Mouse (Mus musculus) ovary, postnatal 10 days (tissue): Measurements from ENCODE around the gene Ulk2.

Experiments
- DNase-seq: peaks from one replicate; pipeline ENCODE4 v3.0.0; 2022; ENCODE audit warnings: low spot score

Gene Ulk2

DNA sequence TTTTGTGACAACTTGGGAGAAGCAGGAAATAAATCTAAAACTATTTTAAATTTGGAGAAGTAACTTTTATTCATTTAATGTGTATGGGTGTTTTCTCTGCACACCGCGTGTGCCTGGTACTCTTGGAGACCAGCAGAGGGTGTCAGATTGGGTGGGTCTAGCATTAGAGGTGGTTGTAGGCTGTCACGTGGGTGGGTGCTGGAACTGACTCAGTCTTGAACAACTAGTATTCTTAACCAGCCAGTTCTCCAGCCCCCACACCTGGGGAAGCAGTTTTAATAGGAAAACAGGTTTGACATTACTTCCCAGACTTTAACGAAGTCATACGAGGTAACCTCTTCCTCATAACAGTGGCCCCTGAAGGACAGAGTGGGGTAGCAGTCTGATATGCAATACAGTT, 94.4 kb downstream of the Ulk2 start:
- no peak for DNase-seq

DNA sequence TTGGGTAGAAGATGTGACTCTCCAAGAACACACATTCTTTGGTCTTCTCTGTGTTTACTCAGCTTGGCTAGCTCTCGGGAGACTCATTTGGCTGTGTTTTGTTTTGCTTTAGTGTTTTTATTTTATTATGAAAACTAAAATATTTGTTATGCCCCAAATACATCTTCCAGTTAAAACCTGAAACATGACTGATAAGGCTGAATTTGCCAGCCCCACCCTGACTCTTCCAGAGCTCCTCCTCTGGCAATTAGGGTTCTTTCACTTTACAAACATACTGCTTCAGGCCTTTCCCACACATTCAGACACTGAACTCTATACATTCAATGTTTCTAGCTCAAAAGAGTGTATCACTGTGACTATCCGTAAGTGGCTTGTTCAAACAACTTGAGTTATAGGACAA, 97.7 kb downstream of the Ulk2 start:
- DNase-seq, result no peak

DNA sequence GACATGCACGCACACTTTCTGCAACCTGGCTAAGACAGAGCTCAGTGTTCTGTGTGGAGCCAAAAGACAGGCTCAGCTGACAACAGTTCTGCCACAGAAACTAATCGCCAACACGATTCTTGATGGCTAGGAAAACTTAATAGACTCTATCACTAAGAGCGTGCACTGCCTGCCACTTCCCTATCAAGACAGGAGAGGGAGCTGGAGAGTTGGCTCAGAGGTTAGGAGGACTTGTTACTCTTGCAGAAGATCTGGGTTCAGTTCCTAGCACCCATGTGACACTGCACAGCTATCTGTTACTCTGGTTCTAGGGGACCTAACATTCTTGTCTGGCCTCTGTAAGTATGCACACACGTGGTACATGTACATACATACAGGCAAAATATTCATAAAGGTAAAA, 103.3 kb downstream of the Ulk2 start:
- no peak for DNase-seq

DNA sequence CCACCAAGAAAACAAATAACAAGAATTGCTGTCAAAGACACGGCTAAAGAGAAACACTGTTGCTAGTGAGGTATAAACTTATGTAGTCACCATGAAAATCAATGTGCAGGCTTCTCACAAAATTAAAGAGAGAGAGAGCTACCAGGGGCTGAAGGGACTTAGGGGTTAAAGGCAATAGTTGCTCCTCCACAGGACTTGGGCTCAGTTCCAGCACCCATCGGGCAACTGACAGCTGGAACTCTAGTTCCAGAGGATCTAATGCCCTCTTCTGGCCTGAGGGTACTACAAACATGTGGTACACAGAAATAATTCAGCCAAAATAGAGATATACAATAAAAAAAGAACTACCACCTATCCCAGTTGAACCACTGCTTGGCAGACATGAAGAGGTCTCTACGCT, 107.7 kb downstream of the Ulk2 start:
- no peak for DNase-seq

DNA sequence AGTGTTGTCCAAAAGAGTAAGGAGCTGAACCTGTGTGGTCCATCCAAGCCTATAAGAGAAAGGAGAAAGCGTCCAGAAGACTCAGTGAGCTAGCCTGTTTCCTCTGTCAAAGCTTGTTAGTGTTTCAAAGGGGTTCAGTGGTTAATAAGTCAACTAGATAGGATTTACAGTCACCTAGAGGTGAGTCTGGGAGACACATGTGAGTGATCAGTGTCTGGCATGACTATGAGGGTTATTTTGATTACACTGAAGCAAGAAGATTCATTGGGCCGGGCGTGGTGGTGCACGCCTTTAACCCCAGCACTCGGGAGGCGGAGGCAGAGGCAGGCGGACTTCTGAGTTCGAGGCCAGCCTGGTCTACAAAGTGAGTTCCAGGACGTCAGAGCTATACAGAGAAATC, 109.1 kb downstream of the Ulk2 start:
- no peak for DNase-seq

DNA sequence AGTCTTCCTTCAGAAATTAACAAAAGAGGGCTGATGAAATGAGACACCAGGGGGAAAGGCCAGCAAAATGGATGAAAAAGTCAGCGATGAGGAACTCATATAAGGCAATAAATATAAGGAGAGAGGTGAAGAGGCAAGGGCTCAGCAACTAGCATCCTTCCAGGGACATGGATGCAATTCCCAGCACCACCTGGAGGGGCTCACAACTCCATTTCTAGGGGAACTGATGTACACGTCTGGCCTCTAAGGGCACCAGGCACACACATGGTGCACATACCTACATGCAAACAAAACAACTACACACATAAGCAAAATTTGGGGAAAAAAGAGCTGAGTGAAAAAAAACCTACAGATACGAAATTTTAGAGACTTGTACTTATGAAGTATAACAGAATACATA, 110.4 kb downstream of the Ulk2 start:
- DNase-seq, result no peak

DNA sequence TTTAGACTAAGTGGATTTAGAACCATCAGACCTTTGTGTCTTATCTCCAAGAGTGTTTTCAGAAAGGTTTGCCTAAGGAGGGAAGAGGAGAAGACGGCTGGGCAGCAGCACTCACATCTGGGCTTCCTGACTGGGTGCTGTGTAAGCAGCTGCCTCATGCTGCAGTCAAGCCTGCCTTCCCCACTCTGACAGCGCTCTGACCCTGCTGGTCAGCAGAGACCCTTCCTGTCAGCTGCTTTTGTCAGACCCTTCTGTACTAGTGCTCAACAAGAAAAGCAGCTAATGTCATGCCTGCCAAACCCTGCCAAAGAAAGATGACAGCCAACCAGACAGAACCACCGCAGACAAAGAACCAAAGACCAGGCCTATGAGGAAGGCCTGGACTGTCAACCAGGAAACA, 111.1 kb downstream of the Ulk2 start:
- no peak for DNase-seq

DNA sequence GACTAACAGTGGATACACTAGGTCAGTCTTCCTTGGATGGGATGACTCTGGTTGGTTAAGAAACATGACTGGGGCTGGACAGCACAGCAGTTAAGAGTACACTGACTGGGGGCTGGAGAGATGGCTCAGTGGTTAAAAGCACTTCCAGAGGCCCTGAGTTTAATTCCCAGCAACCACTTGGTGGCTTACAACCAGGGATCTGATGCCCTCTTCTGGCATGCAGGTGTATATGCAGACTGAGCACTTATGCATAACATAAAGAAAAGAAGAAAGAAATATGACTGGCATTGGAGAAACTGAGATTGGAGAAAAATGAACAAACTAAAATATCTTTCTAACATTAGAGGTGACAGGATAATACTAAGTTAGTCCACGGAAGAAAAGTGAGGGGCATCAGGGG, 114.4 kb downstream of the Ulk2 start:
- no peak for DNase-seq

DNA sequence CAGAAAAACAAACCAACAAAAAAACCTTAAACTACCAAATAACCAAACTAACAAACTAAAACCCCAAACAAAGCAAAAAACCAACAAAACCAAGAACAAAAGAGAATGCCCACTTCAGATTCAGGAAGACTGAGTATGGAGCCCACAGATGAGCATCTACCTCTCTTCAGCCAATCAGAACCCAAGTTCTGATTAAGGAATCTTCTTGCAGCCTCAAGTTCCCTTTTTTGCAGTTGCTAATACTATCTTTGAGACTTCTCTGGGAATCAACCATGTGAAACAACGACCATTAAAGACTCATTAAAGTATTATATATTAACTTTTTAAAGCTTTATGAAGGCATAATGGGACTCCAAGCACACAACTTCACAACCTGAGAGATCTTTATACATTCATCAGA, 117.6 kb downstream of the Ulk2 start:
- DNase-seq, result no peak

DNA sequence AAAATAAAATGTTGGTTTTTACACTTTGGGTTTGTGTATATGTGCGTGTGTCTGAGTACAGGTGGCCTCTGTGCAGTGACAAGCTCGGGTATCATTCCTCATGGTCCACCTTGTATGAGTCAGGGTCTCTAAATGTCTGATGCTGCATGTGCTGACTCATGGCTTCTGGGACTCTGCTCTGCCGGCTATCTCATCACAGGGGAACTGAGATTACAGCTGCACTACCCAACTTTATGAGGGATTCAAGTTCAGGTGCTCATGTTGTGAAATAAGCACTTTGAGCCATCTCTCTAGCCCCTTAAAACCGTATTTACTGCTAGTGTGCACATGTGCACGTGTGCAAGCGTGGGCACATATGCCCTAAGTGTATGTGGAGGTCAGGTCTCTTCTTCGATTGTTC, 122.2 kb downstream of the Ulk2 start:
- DNase-seq, result no peak

DNA sequence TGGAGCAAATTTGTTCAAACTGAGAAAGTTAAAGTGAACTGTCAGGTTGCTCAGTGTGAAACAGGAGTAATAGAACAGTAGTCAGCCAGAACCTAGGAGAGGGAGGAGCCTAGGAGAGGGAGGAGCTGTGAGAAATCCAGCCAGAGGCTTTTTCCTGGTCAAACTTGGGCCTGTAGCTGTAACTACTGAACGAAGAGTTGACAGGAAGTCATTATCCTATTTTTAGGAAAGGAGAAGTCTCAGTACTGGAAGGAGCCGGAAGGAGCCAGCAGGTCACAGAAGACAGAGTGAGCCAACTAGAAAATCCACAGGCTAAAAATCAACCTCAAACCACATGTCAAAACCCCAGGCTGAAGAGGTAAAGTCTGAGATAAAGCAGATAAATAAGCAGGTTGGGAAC, 126.8 kb downstream of the Ulk2 start:
- DNase-seq, result no peak
